Mouse (Mus musculus) left cerebral cortex, adult 11 months (tissue): ENCODE measurements around the gene Smurf2.
A peak's percentile ranks its signal among the peaks of the same experiment; 100 is the strongest.

ENCODE experiments used
- DNase-seq: peaks from one replicate; pipeline ENCODE4 v3.0.0; 2022; ENCODE audit warnings: low spot score

The Smurf2 gene

DNA sequence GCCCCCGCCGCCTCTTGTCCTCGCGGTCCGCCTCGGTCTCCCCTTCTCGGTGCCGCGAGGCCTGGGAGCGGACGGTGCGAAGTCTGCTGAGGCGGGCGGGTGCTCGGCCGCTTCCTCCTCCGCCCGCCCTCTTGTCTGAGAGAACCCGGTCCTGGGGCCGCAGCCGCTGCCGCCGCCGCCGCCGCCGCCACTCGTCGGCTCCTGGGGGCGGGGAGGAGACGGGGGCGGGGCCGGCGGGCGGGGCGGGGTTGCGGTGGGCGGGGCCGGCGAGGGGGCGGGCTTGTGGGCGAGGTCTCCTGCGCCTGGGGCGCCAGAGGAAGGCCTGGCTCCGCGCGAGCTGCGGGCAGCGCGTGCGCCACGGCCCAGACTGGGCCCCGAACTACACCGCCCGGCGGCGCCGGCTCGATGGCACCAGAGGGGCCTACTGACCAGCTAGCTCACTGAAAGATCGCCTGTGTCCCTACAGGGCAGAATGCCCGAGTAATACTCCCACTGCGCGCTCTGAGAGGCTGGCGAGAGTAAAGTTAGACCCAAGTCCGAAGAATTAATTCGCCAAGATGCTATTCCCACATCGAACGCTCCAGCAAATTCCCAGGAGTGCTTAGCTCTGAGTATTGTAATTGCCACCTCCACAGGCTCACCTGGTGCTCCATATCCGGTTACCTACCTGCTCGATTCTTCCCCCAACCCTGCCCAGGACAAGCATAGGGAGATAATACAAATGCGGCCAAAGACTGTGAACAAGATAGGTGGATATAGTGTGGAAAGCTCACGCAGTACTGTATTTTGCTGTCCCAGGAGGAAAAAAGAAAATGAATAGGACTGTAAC is at the start of gene Smurf2:
Smurf2 (minus strand) TSS at position 165 of the 829 bp plus-strand sequence.
- peak; percentile 76 for DNase-seq

GRCm38 (mm10) chr11:106969798-106970197 is 49.3 kb upstream of the Smurf2 start:
- no peak for DNase-seq

DNA sequence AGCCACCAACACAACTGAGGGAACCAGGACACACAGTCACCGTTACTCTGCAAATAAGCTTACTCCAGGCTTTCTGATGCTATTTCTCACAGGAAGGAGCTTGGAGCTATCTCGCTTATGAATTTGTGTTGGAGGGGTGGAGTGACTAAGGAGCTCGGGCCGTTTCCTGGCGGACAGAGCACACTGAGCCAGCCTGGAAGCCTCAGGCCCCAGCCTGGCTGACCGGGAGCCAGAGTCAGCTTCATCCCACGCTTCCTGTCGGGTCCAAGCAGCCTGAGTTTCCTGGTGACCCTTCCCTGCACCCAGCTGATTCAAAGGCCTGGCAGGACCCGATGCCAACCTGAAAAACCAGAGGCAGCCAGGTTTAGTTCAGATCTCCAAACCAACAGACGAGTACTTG is 47.1 kb upstream of the Smurf2 start:
- no peak for DNase-seq

DNA sequence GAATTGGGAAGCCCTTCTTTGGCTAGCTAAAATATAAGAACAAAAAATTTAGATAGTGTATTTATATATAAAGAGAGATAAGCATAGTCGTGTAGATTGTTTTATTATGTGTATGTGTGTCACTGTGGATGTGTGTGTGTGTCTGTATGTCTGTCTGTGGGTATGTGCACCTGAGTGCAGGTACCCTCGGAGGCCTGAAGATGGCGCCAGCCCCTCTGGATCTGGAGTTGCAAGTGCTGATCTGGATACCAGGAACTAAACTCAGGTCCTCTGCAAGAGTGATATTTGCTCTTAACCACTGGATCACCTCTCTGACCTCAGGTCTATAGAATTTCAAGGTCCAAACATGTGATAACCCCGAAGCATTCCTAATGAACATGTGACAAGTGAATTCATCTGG is 45.4 kb upstream of the Smurf2 start:
- no peak for DNase-seq

DNA sequence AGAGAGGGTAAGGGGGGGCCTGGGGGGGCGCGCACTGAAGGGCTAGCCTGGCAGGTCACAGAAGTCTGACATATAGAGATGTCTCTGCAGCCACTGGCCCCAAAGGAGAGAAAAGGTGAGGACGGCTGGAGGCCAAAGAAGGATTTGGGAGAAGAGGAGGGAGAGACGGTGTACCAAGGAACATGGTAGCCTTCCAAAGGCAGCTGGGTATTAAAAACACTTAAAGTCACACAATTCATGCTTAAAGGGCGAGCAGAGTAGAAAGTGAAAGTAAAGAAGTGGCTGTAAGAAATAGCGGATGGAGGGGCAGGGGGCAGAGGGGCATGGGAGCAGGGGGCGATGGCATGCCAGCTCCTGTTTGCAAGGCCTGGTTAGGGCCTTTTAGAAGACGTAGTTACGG is 41.8 kb upstream of the Smurf2 start:
- DNase-seq: no peak

DNA sequence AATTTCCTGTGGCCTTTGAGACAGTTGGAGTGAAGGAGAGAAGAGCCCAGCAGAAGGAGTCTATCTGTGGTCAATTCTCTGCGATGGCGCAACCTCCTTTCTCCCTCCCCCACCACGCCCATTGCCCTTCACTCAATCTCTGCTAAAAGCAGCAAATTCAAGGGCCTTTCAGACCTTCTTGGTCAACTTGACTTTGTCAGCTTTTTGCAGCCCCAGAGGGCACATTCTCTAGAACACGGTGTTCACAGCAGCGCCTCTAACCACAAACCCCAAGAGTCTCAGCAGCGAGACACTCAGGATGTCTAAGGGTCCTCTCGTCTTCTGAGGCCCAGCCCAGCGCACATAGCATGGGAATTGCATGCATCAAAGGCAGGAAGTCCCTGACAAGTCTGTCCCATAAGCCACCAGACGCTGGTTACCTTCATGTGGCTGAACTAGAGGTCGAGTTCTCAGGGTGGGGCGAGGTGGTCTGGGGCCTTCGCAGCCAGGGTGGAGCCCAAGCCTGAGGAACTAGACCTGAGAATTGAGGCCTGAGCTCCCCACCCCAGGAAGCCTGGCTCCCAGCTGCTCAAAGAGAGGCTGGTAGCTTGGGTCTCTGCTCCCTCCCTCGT is 41.1 kb upstream of the Smurf2 start:
- DNase-seq: no peak

GRCm38 (mm10) chr11:106959121-106959520 is 38.6 kb upstream of the Smurf2 start:
- no peak for DNase-seq

DNA sequence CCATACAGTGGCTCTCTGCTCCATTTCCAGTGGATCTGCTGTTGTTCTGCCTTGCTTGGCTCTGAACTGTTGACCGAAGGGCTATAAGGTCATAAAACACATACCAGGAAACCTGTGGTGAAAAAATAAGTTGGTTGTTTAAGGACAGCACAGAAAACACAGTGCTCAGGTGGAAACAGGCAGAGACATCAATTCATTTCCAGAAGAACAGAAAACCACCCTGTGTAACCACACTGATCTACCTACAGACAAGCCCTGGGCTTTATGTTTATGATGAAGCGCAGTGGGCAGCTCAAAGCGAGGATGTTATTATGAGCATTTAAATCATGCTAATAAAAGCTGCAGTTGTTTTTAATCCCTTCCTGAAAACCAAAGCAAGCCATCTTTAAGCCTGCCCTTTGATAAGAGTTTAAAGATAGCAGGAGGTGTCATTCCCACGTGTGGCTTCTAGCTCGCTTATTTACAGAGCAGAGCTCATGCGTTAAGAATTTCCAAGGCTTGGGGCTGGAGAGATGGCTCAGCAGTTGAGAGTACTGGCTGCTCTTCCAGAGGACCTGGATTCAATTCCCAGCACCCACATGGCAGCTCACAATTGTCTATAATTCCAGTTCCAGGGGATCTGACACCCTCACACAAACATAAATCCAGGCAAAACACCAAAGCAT is 38.0 kb upstream of the Smurf2 start:
- DNase-seq: no peak

- DNase-seq: no peak
Observed at GRCm38 (mm10) chr11:106957271-106957980, 36.9 kb upstream of the Smurf2 start.

- no peak for DNase-seq
Observed at GRCm38 (mm10) chr11:106954566-106954965, 34.1 kb upstream of the Smurf2 start.

DNA sequence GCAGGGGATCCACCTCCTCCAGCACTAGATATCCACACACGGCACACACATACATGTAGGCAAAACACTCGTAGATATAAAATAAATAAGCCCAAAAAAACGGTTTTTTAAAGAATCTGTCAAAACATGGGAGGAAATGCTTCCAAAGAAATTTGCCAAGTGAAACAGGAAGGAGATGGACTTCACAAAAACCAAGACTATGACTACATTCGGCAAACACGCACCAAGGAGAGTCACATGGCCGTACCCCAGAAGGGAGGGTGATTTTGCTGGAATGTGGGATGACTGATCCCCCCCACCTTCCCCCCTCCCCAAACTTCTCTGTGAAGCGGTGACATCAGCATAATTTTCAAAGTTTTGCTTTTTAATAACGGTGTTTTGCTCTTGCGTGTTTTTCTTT is 33.6 kb upstream of the Smurf2 start:
- DNase-seq: no peak

DNA sequence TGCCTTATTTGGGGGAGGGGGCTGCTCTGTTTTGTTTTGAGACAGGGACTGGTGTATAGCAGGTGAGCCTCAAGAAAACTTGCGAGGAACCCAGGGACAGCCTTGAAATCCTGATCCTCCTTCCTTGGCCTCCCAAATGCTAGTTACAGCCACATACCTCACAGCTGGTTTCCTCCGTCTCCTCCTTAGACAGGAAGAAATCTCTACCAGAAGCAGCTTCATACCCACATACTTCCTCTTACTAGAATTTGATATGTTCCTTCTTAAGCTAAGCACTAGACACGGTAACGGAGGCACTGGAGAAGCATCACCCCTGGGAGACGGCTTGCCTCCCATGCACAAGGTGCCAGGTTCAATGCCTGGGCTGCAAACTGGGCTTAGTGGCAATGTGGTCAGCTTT is 16.8 kb upstream of the Smurf2 start:
- DNase-seq: no peak

GRCm38 (mm10) chr11:106930366-106930765 is 9.9 kb upstream of the Smurf2 start:
- DNase-seq: no peak

- DNase-seq: no peak
Observed at GRCm38 (mm10) chr11:106928935-106929334, 8.4 kb upstream of the Smurf2 start.

GRCm38 (mm10) chr11:106927950-106928349 is 7.4 kb upstream of the Smurf2 start:
- DNase-seq: no peak

DNA sequence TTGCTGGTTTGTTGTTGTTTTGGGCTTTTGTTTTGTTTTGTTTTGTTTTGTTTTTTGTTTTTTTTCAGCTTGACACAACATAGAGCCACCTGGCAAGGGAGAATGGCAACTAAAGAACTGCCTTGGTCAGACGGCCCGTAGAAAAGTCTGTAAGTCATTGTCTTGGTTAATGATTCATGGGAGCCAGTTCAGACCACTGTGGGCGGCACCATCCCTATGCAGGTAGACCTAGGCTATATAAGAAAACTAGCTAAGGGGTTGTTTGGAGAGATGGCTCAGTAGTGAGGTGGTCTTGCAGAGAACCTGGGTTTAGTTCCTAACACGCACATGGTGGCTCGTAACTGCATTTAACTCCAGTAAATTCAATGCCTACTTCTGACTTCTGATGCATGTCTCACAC is 6.7 kb upstream of the Smurf2 start:
- no peak for DNase-seq

DNA sequence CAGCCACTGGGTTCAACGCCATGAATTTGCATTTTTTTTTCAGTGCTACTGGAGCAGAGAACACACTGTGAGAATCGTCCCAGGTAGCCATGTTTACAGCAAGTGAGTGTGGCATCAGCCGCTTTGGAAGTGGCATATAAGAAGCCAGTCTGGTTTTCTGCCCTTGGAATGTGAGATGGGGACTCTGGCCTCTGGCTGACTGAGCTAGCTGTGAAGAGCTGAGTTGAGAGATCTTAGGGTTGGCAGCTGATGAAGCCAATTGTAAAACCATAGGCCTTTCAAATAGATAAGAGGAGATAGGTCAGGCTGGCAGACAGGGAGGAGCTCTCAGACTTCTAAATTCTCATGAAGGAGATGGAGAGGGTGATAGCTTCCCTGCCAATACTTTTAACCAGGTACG is 6.2 kb upstream of the Smurf2 start:
- no peak for DNase-seq

DNA sequence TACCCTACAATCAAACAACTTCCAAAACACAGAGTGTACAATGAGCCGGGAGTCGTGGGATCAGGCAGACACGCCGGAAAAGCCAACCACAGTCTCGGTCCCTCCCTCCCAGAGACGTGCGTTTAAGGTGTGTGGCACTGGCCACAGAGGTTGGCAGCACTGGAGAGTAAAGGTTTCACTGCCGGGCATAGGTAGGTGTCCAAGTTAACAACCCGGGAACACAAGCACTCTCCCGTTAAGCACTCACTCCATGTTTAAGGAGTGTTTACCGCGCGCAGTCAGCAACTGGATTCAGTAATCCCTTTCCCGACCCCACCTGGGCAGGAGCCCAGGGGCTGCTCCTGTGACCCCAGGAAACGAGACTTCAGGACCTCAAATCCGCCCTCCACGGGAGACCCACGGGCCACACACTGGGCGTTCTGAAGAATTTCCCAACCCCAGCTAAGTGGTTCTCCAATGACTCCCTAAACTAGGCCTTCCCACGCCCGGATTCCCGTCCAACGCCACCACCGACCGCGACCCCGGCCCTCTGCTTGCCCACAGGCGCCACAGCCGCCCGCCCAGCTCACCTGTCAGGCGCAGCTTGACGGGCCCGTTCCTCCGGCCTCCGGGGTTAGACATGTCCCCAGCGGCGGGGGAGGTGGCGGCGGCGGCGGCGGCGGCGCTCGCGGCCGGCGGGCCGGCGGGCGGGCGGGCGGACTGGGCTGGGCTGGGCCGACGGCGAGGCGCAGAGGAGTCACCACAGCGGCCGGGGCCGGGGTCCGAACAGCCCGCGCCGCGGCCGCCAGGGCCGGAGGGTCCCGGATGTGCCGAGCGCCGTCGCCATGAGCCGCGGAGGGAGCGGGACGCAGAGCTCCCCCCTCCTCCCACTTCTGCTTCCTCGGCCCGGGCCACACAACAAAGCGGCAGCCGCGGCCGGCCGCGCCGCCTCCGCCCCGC is 634 bp downstream of the Smurf2 start:
- DNase-seq: peak; percentile 27

DNA sequence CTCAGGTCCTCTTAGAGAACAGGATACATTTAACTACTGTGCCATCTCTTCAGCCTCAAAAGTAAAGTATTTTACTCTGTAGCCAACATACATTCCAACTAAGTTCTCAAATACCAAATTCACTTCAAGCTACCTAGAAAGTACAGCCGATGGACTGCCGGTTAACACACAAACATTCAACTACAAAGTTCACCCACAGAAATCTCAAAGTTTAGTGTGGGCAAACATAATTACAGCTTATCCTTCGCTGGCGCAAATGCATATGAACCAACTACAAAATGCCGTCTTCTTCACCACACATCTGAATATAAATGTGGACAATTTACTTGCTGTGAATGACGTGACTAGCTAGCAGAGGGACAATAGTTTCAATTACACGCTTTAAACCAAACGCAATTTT is 1.6 kb downstream of the Smurf2 start:
- no peak for DNase-seq

GRCm38 (mm10) chr11:106911257-106911656 is 9.3 kb downstream of the Smurf2 start:
- no peak for DNase-seq

- no peak for DNase-seq
Observed at GRCm38 (mm10) chr11:106908016-106908415, 12.5 kb downstream of the Smurf2 start.
